Mouse (Mus musculus) adrenal gland (tissue): ENCODE data around the gene Drd4.

Source experiments
- intact Hi-C: fragments of 180-260 bp; cut with DNase I; formaldehyde crosslinking; loops from one replicate; pipeline ENCODE4 v1.15.1; 2025

The Drd4 gene

DNA sequence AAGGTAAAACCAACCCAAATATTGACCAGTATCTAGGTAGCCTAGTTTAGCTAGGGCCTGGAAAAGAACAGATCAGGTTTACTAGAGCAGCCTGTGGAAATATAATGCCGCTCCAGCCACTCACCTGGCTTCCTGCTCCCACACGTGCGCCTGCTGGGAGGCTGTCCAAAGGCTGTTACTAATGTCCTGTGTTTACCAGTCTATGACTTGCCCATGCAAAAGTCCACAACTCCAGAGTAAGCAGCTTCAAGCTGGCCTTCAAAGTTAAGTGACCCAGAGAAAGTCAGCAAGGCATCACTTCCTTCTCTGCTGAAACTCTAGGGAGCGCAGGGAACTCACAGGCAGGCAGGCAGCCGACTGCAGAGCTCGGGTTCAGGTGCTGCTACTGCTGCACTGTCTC, 40.2 kb downstream of the Drd4 start:
- intact Hi-C loops, result no loop called here

DNA sequence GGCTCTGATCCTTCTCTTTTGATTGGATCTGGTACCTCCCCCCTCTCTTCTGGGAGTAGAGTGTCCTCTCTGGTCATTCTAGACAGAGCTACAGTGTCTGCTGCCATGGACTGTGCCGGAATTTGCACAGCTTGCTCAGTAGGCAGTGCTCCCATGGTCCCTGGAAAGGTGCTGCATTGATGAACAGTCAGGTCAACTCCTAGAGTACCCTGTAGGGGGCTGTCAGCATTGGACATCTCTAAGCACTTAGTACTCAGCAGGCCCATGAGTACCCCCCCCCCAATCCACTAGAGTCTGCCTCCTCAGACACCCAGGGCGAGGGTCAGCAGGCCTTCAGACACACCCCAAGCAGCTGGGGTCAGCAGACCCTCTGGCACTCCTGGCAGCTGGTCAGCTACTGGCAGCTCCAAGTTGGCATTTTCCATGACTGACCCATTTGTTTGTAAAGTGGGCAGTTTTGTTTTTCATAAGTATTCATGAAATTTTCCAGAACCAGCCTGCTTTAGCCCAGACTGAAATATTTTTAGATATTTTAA, 43.3 kb downstream of the Drd4 start:
- intact Hi-C loops, result no loop called here

DNA sequence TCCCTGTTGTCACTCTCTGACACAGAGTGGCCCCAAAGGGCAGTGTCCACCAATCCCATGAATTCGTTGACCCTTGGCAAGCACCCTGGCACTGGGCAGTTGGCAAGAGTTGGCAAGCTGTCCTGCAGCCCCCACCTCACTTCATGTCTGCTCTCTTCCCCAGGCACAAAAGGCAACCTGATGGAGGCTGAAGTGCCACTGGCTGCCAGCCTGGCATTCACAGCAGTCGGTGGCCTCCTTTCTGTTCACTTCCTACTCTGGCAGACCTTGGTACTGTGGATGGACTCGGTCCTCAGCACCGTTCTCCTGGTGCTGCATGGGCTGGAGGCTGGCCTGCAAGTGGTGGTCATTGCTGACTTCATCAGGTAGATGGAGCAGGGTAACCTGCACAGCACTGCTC, 43.9 kb downstream of the Drd4 start:
- intact Hi-C loops, result no loop called here

DNA sequence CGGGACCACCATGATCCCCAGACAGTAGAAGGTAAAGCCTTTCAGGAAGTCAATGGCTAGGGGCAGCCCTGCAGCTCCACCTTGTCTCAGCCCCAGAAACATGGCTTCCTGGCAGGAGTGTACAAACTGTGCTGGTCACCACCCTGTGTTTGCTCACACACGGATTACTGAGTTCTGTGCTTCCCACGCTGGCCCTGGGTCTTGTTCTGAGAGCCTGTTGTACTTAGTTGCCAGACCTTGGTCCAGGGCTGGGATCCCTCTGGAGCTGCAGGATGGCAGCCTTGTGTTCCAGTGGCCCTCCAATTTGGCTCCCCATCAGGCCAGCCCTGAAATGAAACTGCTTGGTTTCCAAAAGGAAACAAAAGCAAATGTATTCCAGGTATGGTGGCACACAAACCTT, 44.5 kb downstream of the Drd4 start:
- intact Hi-C loops, result no loop called here

DNA sequence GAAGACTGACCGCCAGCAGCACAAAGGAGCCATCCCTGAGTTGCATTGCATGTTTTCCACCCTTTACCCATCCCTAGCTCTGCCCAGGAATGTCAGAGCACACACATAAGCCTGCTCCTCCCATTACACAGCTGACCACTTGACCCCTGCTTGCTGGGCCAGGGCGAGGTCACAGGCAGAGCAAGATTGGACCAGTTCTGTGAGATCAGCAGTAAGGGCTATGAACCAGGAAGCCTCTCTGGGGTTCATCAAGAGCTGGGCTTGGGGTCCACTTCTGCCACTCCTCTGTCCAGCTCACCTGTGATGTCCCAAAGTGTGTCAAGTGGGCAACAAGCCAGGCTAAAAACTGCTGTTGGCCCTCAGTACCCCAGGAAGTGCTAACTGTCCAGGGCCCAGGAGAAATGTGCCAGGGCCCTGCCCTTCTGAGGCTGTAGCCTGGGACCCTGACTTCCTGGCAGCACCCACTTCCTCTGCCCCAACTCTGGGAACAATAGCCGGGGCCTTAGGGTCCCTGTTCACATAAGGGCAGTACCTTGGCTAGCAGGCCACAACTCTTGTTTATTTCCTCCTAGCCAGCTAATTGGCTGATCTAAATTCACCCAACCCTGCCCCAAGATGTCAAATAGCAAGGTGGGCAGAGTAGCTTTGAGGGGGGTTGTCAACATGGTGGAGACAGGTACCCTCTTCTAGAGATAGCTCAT, 46.1 kb downstream of the Drd4 start:
- intact Hi-C loops, result no loop called here

DNA sequence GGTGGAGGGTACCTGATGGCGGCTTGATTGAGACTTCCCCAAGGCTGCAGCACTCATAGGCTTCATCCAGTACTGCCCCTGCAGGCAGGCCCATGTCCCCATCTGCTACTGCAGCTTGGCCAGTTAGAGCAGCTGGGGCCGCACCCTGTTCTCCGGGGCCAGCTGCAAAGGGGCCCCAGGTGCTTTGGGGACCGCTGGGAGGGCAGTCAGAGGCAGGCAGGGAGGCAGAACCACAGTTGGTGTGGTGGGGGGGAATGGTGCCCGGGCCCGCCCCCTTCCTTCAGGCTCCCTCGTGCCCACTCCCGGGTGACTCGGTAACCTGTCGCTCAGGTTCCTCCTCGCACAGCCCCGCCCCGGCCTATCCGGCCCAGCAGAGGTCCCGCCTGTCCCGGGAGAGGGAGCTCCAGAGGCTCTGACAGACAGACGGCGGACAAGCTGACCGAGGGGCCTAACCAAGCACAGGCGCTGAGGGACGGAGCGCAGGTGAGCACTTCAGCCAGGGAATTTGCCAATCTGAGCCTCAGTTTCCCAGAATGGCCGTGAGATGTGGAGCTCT, 46.8 kb downstream of the Drd4 start, which contains the start of gene Eps8l2:
Gene Eps8l2, plus strand, starts transcription at position 305 of the 556 bp plus-strand sequence.
- intact Hi-C loops, result no loop called here

DNA sequence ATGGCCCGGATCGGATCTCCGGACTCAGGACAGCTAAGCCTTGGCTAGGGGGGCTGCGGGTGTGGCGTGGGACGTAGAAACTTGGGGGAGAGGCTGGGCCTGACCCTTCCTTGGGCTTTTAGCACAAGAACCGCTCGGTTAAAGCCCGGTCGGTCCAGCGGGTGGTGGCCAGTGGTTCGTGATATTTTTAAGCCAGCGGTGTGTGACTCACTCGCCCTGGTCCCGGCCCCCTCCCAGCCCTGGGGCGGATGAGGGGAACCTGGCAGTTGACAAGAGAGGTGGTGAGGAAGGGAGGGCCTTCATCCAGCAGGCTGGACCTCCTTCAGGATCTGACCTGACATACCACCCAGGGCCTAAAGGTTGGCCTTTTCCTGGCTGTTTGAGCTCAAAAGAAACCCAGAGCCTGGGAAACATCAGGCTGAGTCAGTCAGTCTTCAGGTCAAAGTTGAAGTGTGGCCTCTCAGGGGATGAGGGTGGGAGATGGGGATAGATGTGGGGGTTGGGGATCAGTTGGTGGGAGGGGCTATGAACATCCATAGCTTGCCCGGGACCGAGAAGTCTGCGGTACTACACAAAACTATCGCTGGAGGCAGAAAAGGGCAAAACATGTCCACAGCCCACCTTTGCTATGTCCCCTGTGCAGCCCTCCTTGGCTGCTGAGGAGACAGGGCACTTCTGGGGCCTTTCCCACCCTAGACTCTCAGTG, 47.6 kb downstream of the Drd4 start:
- intact Hi-C loops, result no loop called here

DNA sequence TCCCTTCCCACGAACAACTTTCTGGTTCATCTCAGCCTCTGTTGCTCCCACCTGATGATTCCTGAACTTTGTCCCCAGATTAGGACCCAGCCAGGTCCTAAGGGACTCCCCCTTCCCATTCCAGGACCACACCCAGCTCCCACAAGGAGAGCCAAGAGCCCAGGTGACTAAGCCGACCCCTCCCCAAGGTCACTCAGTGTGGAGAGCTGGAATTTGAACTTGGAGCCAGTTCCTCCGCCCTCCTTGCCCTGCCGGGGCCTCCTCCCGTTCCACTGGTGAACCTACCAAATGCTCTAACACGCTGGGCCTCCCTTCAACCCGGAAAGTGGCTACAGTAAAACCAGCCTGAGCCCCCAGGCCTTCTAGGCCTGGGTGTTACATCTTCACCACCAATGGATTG, 48.2 kb downstream of the Drd4 start:
- intact Hi-C loops, result no loop called here

DNA sequence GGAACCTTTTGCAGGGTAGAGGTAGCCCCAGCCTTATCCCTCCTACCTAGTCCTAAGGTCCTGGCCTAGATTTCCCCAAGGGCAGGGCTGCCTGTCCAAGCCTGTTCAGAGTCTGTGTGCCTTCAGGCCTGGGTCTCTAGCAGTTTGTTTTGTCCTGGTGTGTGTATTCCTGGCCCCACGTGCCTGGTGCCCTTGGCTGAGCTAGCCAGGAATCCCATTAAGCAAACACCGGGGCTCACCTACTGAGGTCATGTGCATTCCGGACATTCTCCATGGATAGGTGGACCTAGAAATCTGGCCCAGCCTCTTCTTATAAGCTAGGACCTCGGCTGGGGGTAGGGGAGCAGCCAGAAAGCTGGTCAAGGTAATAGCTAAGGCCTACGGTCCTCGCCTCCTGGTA, 48.7 kb downstream of the Drd4 start:
- intact Hi-C loops, result no loop called here

DNA sequence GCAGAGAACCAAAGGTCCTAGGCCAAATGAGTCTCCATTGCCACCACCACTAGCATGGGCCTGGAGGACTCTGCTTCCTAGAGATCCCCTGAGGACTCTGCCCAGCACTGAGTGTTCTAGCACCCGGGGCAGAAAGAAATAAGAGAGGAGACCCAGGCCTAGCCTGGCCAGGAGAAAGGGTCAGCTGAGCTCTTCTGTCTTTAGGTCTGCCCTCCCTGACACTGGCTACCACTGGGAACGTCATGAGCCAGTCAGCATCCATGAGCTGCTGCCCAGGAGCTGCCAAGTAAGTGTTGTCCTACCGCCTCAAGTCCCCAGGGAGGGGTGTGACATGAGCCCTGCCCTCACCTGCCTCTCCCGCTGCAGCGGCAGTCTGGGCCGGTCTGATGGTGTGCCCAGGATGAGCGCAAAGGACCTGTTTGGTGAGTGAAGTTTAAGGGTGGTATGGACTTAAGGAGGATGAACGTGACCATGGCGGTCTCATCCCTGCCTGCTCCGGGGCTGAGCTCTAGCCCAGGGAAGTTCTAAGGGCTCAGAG, 50.0 kb downstream of the Drd4 start:
- intact Hi-C loops, result no loop called here

DNA sequence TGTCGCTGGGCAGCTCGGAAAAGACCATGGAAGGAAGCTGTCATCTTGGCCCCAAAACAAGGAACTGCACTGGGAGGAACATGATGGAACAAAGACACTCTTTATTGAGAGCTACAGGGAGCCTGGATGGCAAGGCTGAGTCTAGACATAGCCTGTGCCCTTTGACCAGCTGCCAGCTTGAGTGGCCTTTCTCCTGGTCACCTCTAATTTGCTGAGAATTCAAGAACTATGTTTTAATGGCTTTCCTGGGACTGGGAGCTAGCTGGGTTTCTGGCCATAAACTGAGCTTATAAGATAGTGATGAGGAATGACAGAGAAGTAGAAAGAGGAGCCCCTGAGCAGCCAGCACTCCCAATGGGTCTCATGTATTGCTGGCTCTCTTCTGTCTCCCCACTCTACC, 51.4 kb downstream of the Drd4 start:
- intact Hi-C loops, result no loop called here

DNA sequence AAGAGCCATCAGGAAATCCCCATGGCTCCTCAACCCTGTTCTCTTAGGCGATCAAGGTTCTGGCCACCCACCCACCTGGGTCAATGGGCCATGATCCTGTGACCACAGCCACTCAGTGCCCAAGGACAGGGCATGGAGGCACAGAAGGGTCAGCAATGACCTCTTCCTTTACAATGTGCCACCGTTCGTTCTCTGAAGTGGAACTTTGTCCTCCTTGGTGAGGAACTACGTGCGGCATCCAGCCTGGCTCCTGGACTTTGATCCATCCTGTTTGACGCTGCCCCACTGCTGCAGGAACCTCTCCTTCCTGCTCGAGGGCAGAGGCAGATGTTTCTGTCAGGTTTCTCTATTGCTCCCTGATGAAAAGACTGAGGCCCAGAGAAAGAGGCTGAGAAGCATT, 51.9 kb downstream of the Drd4 start:
- intact Hi-C loops, result no loop called here

DNA sequence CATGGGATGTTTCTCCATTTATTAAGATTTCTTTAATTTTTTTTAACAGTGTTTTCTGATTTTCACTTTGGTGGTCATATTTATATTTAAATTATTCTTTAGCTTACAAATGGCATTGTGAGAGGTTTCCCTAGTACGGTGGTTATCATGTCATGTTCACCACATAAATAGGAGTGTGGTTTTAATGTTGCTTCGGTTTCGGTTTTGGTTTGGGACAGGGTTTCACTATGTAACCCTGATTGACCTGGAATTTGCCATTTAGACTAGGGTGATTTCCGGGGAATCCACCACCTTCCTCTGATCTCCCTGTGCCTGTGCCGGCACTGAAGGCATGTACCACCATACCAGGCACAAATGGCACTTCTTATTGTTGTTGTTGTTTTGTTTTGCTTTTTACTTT, 53.0 kb downstream of the Drd4 start:
- intact Hi-C loops, result no loop called here
